Mouse (Mus musculus): ENCODE results near the gene Acot7. TPM values are rescaled to one million over a fixed set of nuclear protein-coding genes. Genes with fewer than 3 reads are reported as not detected.
A peak's percentile ranks its signal among the peaks of the same experiment; 100 is the strongest.

Gene Acot7
- polyA plus RNA-seq, 1 experiment from 2014 or later, result 73.9 TPM

- H3K4me3 ChIP-seq, result no peak overlapping the region
- 89% methylated on average over 8 of the region's 9 CpGs for WGBS
Observed at GRCm38 (mm10) chr4:152196276-152196675, 18.3 kb downstream of the Acot7 start.

GRCm38 (mm10) chr4:152197545-152197944 lies 19.6 kb downstream of the Acot7 start:
- no peak overlapping the region for H3K4me2 ChIP-seq
- H3K9ac ChIP-seq, result no peak overlapping the region
- H3K4me1 ChIP-seq, result peaks cover 55% of the 10 kb centered on the region
- no peaks in the 10 kb centered on the region for H3K27me3 ChIP-seq (replicated peaks)
- H3K27ac ChIP-seq (replicated peaks), result no peak overlapping the region
- 59% methylated on average over 5 of the region's 5 CpGs for WGBS
- ATAC-seq (ENCODE audit: extremely low read depth, insufficient number of reproducible peaks, low FRiP score, low TSS enrichment), result no peak
- no peak overlapping the region for H3K4me3 ChIP-seq
- H3K36me3 ChIP-seq, result no peaks in the 10 kb centered on the region
- H3K9me3 ChIP-seq, result no peaks in the 10 kb centered on the region

More at GRCm38 (mm10) chr4:152196276-152196675, 18.3 kb downstream of the Acot7 start:
- H3K27me3 ChIP-seq (replicated peaks), result no peaks in the 10 kb centered on the region
- no peak overlapping the region for H3K9ac ChIP-seq
- no peak overlapping the region for H3K27ac ChIP-seq (replicated peaks)
- no peak overlapping the region for H3K4me2 ChIP-seq
- no peaks in the 10 kb centered on the region for H3K36me3 ChIP-seq
- H3K9me3 ChIP-seq, result no peaks in the 10 kb centered on the region
- H3K4me1 ChIP-seq, result peaks cover 48% of the 10 kb centered on the region
- no peak for ATAC-seq (ENCODE audit: extremely low read depth, insufficient number of reproducible peaks, low FRiP score, low TSS enrichment)

- Histone ChIP-seq H3K4me3 (no peak overlapping the region), H3K4me2 (no peak overlapping the region), H3K4me1 (peaks cover 55% of the 10 kb centered on the region), H3K36me3 (no peaks in the 10 kb centered on the region), H3K27me3 (replicated peaks) (no peaks in the 10 kb centered on the region), H3K9ac (no peak overlapping the region), H3K27ac (replicated peaks) (no peak overlapping the region), H3K9me3 (no peaks in the 10 kb centered on the region)
- ATAC-seq (ENCODE audit: extremely low read depth, insufficient number of reproducible peaks, low FRiP score, low TSS enrichment), result no peak
- WGBS, result 44% methylated on average over 1 of the region's 1 CpGs
Observed at GRCm38 (mm10) chr4:152199617-152200016, 21.7 kb downstream of the Acot7 start.

GRCm38 (mm10) chr4:152201492-152201891 lies 23.6 kb downstream of the Acot7 start:
- 45% methylated on average over 6 of the region's 6 CpGs for WGBS
- no peak overlapping the region for H3K4me2 ChIP-seq
- H3K27ac ChIP-seq (replicated peaks), result peak overlapping the region; percentile 32; the same call in 1 of the 2 replicates
- no peak overlapping the region for H3K9ac ChIP-seq
- H3K36me3 ChIP-seq, result 0 out of 2 replicates have a peak, but pooled peaks cover under 1% of the 10 kb centered on the region
- H3K9me3 ChIP-seq, result no peaks in the 10 kb centered on the region
- H3K4me1 ChIP-seq, result peaks cover 64% of the 10 kb centered on the region
- no peaks in the 10 kb centered on the region for H3K27me3 ChIP-seq (replicated peaks)
- H3K4me3 ChIP-seq, result no peak overlapping the region
- 0 out of 2 replicates have a peak, but pooled peaks have one; percentile 56 for ATAC-seq (ENCODE audit: extremely low read depth, insufficient number of reproducible peaks, low FRiP score, low TSS enrichment)

- 77% methylated on average over 1 of the region's 1 CpGs for WGBS
- H3K27ac ChIP-seq (replicated peaks), result peak overlapping the region; percentile 39; the same call in 1 of the 2 replicates
Observed at GRCm38 (mm10) chr4:152202418-152202817, 24.5 kb downstream of the Acot7 start.

GRCm38 (mm10) chr4:152202905-152203304 lies 25.0 kb downstream of the Acot7 start:
- no peak overlapping the region for H3K4me3 ChIP-seq
- no peaks in the 10 kb centered on the region for H3K27me3 ChIP-seq (replicated peaks)
- ATAC-seq (ENCODE audit: extremely low read depth, insufficient number of reproducible peaks, low FRiP score, low TSS enrichment), result no peak
- 58% methylated on average over 3 of the region's 3 CpGs for WGBS
- H3K9ac ChIP-seq, result 0 out of 2 replicates have a peak overlapping the region, but pooled peaks have one; percentile 28
- H3K9me3 ChIP-seq, result no peaks in the 10 kb centered on the region
- peaks cover 10% of the 10 kb centered on the region; the same call in 1 of the 2 replicates for H3K36me3 ChIP-seq
- H3K27ac ChIP-seq (replicated peaks), result peak overlapping the region; percentile 39; the same call in 1 of the 2 replicates
- H3K4me1 ChIP-seq, result peaks cover 64% of the 10 kb centered on the region
- no peak overlapping the region for H3K4me2 ChIP-seq

More at GRCm38 (mm10) chr4:152202418-152202817, 24.5 kb downstream of the Acot7 start:
- 0 out of 2 replicates have a peak overlapping the region, but pooled peaks have one; percentile 28 for H3K9ac ChIP-seq
- H3K36me3 ChIP-seq, result peaks cover 10% of the 10 kb centered on the region; the same call in 1 of the 2 replicates
- H3K4me2 ChIP-seq, result no peak overlapping the region
- no peak overlapping the region for H3K4me3 ChIP-seq
- no peaks in the 10 kb centered on the region for H3K27me3 ChIP-seq (replicated peaks)
- H3K9me3 ChIP-seq, result no peaks in the 10 kb centered on the region
- H3K4me1 ChIP-seq, result peaks cover 66% of the 10 kb centered on the region
- no peak for ATAC-seq (ENCODE audit: extremely low read depth, insufficient number of reproducible peaks, low FRiP score, low TSS enrichment)

GRCm38 (mm10) chr4:152204663-152205062 lies 26.7 kb downstream of the Acot7 start:
- Histone ChIP-seq H3K36me3 (peaks cover 12% of the 10 kb centered on the region; the same call in 1 of the 2 replicates), H3K4me2 (no peak overlapping the region), H3K4me1 (peaks cover 73% of the 10 kb centered on the region), H3K4me3 (no peak overlapping the region), H3K27ac (replicated peaks) (no peak overlapping the region), H3K9ac (no peak overlapping the region), H3K9me3 (no peaks in the 10 kb centered on the region), H3K27me3 (replicated peaks) (no peaks in the 10 kb centered on the region)
- ATAC-seq (ENCODE audit: extremely low read depth, insufficient number of reproducible peaks, low FRiP score, low TSS enrichment), result no peak
- 71% methylated on average over 6 of the region's 6 CpGs for WGBS

- Histone ChIP-seq H3K4me1 (peaks cover 63% of the 10 kb centered on the region), H3K9ac (0 out of 2 replicates have a peak overlapping the region, but pooled peaks have one; percentile 33), H3K36me3 (peaks cover 17% of the 10 kb centered on the region), H3K27me3 (replicated peaks) (no peaks in the 10 kb centered on the region), H3K4me3 (no peak overlapping the region), H3K4me2 (no peak overlapping the region), H3K9me3 (no peaks in the 10 kb centered on the region), H3K27ac (replicated peaks) (no peak overlapping the region)
- ATAC-seq (ENCODE audit: extremely low read depth, insufficient number of reproducible peaks, low FRiP score, low TSS enrichment), result no peak
- 63% methylated on average over 6 of the region's 6 CpGs for WGBS
Observed at GRCm38 (mm10) chr4:152206199-152206598, 28.3 kb downstream of the Acot7 start.

- Histone ChIP-seq H3K9ac (no peak overlapping the region), H3K4me2 (no peak overlapping the region), H3K4me3 (no peak overlapping the region), H3K27me3 (replicated peaks) (no peaks in the 10 kb centered on the region), H3K27ac (replicated peaks) (peak overlapping the region; percentile 50; the same call in 1 of the 2 replicates), H3K4me1 (peaks cover 64% of the 10 kb centered on the region), H3K9me3 (no peaks in the 10 kb centered on the region), H3K36me3 (peaks cover 17% of the 10 kb centered on the region)
- no peak for ATAC-seq (ENCODE audit: extremely low read depth, insufficient number of reproducible peaks, low FRiP score, low TSS enrichment)
- WGBS, result 32% methylated on average over 4 of the region's 4 CpGs
Observed at GRCm38 (mm10) chr4:152209623-152210022, 31.7 kb downstream of the Acot7 start.

GRCm38 (mm10) chr4:152212091-152212505 lies 34.2 kb downstream of the Acot7 start:
- Histone ChIP-seq H3K9ac (no peak overlapping the region), H3K4me3 (no peak overlapping the region), H3K4me1 (peaks cover 54% of the 10 kb centered on the region), H3K27me3 (replicated peaks) (no peaks in the 10 kb centered on the region), H3K36me3 (peaks cover 11% of the 10 kb centered on the region), H3K27ac (replicated peaks) (peak overlapping the region; percentile 66), H3K9me3 (no peaks in the 10 kb centered on the region), H3K4me2 (no peak overlapping the region)
- peak; percentile 71 for ATAC-seq (ENCODE audit: extremely low read depth, insufficient number of reproducible peaks, low FRiP score, low TSS enrichment)
- WGBS, result 37% methylated on average over 6 of the region's 6 CpGs

- Histone ChIP-seq H3K27ac (replicated peaks) (peak overlapping the region; percentile 66), H3K36me3 (peaks cover 8% of the 10 kb centered on the region), H3K9ac (peak overlapping the region; percentile 28; the same call in 1 of the 2 replicates), H3K4me2 (no peak overlapping the region), H3K27me3 (replicated peaks) (no peaks in the 10 kb centered on the region), H3K4me1 (peaks cover 54% of the 10 kb centered on the region), H3K4me3 (no peak overlapping the region), H3K9me3 (no peaks in the 10 kb centered on the region)
- ATAC-seq (ENCODE audit: extremely low read depth, insufficient number of reproducible peaks, low FRiP score, low TSS enrichment), result no peak; the same call in 1 of the 2 replicates
- WGBS, result 29% methylated on average over 5 of the region's 5 CpGs
Observed at GRCm38 (mm10) chr4:152212531-152212930, 34.6 kb downstream of the Acot7 start.

- no peak overlapping the region for H3K27ac ChIP-seq (replicated peaks)
- 57% methylated on average over 11 of the region's 11 CpGs for WGBS
- peaks cover 10% of the 10 kb centered on the region for H3K36me3 ChIP-seq
- H3K4me3 ChIP-seq, result no peak overlapping the region
- H3K9ac ChIP-seq, result peak overlapping the region; percentile 28; the same call in 1 of the 2 replicates
- peaks cover 54% of the 10 kb centered on the region for H3K4me1 ChIP-seq
- no peaks in the 10 kb centered on the region for H3K27me3 ChIP-seq (replicated peaks)
- no peak overlapping the region for H3K4me2 ChIP-seq
- no peaks in the 10 kb centered on the region for H3K9me3 ChIP-seq
- ATAC-seq (ENCODE audit: extremely low read depth, insufficient number of reproducible peaks, low FRiP score, low TSS enrichment), result no peak
Observed at GRCm38 (mm10) chr4:152212974-152213373, 35.0 kb downstream of the Acot7 start.

All from heart, embryonic 13.5 days (tissue).